Comparison of ENCODE assay signal across 7 mouse cellular contexts in genomic region chr8:104219079-104219478, GRCm38 (mm10). TPM values are rescaled to one million over a fixed set of nuclear protein-coding genes. Genes with fewer than 3 reads are reported as not detected.
DNase-seq lines count a peak whose midpoint lies in the region; ATAC-seq and TF ChIP-seq lines count a peak whose summit lies in the region.

No protein-coding gene starts in this region.

- peak; percentile 64 for TF ChIP-seq CTCF in brain, embryonic 14.5 days (IDR thresholded peaks at IDR 0.05; ENCODE audit: borderline replicate concordance, extremely low read depth, insufficient read depth, insufficient read length)

- peak; percentile 86 for ATAC-seq in CD4-positive, CD25-positive, alpha-beta regulatory T cell, adult 4 months

- TF ChIP-seq POLR2A in brain, embryonic 14.5 days (IDR thresholded peaks at IDR 0.05; ENCODE audit: borderline replicate concordance, extremely low read depth, insufficient read depth, insufficient read length, poor library complexity, severe bottlenecking) = no peak

- DNase-seq in A20 (ENCODE audit: low read depth, low spot score) = peak; percentile 87
- peak; percentile 59 for DNase-seq in brain, embryonic 14.5 days (ENCODE audit: low read depth)
- DNase-seq in gastrocnemius, postnatal 25 days = peak; percentile 15
- DNase-seq in kidney, postnatal 14 days = peak; percentile 20
- peak; percentile 70 for DNase-seq in lung, postnatal 10 days
- DNase-seq in spleen, adult 12 weeks (ENCODE audit: low spot score) = peak; percentile 39

RNA-seq across cellular contexts. Expression of gene Tk2, which starts 29.3 kb away (rescaled TPM):
- 10 to 100 TPM; 41.8 to 62.5 TPM for polyA plus RNA-seq in CD4-positive, CD25-positive, alpha-beta regulatory T cell, adult 4 months (2017; shearing (Covaris generic))
- polyA plus RNA-seq in brain, embryonic 14.5 days (2012; rRNA removed) = 41.2 and 42.7 TPM in 2 replicates
- 1 to 10 TPM; 2.7 to 3.8 TPM for total RNA-seq in gastrocnemius, postnatal 25 days (2021)

RNA-seq across cellular contexts. Expression of gene Cklf, which starts 31.6 kb away (rescaled TPM):
- 10 to 100 TPM; 99.5 TPM for polyA plus RNA-seq in CD4-positive, CD25-positive, alpha-beta regulatory T cell, adult 4 months (2017; shearing (Covaris generic))
- 36.0 and 52.4 TPM in 2 replicates for polyA plus RNA-seq in brain, embryonic 14.5 days (2012; rRNA removed)
- total RNA-seq in gastrocnemius, postnatal 25 days (2021) = 1 to 10 TPM; 1.7 to 2.9 TPM

RNA-seq across cellular contexts. Expression of gene Bean1, which starts 48.8 kb away (rescaled TPM):
- not detected for polyA plus RNA-seq in CD4-positive, CD25-positive, alpha-beta regulatory T cell, adult 4 months (2017; shearing (Covaris generic))
- 12.3 and 16.9 TPM in 2 replicates for polyA plus RNA-seq in brain, embryonic 14.5 days (2012; rRNA removed)
- total RNA-seq in gastrocnemius, postnatal 25 days (2021) = under 1 TPM; 0.27 to 0.31 TPM

Comparison
In these comparisons a context has a peak if more than half of its experiments do, and no peak if none do; other contexts are left out.
1. Peak in every context shown above with its lines: DNase-seq and ATAC-seq.
2. DNase-seq: peak in every context shown above with its lines; median percentile 87 in A20; 70 in lung, postnatal 10 days; 59 in brain, embryonic 14.5 days; 39 in spleen, adult 12 weeks; 20 in kidney, postnatal 14 days; 15 in gastrocnemius, postnatal 25 days.
3. RNA of gene Bean1, which starts 48.8 kb away (polyA plus RNA-seq): 12.3 to 16.9 TPM in brain, embryonic 14.5 days; not detected in CD4-positive, CD25-positive, alpha-beta regulatory T cell, adult 4 months; every median in the first group is over 10 times any median in the second.